Mouse (Mus musculus): ENCODE data around the gene Ntsr1.

Ntsr1 gene

DNA sequence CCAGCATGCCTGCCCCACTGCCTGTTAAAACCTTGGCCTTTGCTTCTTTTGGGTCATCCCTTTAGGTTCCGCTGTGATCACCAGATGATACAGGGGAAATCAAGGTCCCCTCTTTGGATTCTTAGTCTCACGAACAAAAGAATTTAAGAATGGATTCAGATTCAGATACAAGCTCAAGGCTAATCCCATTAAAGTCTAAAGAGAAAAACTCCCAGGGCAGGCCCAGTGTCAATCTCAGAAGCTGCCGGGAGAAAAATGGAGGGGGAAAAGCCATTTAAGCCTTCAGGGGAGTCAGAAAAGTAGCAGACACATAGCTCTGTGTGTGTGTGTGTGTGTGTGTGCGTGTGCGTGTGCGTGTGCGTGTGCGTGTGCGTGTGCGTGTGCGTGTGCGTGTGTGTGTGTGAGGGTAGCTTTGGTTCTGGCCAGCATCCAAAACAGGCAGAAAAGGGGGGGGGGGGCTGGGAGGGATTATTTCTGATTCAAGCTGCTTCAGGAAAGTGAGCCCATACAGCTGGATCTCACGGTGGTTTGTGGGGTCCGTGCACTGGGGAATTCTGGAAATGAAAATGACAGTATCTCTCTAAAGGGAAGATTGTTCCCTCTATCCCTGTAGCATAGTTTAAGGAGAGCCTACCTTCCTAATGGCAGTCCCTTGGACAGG, 8.8 kb downstream of the Ntsr1 start:
- DNase-seq (ENCODE audit: low spot score in 2 of 2): no peak

DNA sequence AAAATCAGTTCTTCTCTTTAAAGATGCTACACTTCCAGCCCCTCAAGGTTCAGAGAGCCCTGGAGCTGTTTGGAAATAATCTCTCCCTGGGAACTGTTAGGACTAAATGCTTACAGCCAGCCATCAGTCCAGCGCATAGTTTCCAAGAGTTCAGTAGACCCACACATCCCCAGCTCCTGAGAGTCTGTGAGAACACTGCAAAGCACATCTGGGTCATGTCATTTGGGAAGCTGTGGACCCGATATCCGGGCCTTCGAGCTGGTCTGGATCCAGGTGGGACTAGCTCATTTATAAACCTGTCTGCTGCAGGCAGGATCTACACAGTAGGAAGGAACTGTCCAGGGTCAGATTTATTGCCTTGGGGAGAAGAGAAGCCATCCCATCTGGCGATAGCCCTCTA, 11.1 kb downstream of the Ntsr1 start:
- DNase-seq (ENCODE audit: low spot score in 2 of 2): no peak

DNA sequence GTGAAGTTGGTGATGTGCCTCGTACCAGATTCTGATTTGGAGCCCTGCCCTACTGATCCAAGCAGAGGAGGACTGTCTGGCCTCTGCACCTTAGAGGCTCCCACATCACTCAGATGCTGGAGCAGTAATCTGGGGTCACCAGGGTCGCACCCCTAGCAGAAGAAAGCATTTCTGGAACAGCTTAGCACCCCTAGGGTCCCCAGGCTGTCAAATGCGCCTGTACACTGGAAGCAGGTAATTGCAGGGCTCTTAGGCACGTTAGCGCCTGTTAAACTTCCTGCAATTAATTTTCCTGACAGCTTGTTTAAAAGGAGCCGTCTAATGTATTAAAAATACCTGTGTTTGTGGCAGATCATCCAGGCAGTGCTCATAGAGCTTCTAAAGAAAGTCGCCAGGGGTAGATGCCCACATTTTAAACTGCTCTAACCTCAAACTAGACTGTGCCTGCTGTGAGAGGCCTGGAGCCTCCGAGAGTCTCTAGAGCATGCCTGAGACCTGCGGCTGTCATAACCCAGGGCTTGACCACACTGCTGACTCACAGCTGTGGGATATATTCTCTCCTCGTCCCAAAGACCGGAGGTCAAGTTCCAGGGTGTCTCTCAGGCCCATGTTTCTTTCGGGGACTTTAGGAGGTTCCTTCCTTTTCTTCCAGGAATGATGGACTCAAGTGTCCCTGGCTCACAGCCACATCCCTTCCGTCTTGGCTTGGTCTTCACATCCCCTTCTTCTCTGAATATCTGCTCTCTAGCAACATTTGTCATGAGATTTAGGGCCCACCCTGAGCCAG, 12.3 kb downstream of the Ntsr1 start:
- no peak for DNase-seq (ENCODE audit: low spot score in 2 of 2)

DNA sequence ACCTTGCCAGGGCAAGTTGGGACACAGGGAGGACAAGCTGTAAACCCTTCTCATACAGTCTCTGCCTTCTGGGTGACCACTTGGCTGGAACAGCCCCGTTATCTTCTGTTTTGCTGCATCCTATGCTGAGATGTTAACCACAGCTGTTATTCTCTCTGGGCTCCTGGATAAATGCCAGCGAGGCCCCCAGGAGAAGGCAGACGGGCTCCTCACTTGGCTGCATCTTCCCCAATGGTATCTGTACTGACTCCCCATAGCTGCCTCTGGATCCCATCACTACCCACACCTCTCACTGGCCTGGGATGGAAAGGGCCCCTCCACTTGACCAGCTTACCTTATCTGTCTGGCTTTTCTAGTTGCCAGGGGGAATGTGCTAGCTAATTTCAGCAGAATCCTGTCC, 13.2 kb downstream of the Ntsr1 start:
- DNase-seq (ENCODE audit: low spot score in 2 of 2): no peak

DNA sequence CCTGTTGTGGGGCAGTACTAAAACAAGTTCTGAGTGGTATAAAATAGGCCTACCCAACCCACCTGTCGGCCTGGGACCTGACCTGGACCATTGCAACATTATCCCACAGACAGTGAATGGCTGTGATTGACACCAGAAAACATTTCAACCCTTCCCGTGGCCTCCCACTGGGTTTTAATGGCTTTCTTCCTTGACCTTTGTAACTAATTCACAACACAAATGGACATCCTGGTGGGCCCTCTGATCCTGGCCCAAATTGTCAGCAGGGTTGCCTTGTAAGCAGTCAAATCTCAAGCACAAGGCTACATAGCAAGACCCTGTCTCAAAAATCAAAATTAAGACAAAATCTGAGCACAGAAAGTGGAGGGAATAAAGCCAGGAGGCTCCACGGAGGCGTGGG, 14.1 kb downstream of the Ntsr1 start:
- no peak for DNase-seq (ENCODE audit: low spot score in 2 of 2)

DNA sequence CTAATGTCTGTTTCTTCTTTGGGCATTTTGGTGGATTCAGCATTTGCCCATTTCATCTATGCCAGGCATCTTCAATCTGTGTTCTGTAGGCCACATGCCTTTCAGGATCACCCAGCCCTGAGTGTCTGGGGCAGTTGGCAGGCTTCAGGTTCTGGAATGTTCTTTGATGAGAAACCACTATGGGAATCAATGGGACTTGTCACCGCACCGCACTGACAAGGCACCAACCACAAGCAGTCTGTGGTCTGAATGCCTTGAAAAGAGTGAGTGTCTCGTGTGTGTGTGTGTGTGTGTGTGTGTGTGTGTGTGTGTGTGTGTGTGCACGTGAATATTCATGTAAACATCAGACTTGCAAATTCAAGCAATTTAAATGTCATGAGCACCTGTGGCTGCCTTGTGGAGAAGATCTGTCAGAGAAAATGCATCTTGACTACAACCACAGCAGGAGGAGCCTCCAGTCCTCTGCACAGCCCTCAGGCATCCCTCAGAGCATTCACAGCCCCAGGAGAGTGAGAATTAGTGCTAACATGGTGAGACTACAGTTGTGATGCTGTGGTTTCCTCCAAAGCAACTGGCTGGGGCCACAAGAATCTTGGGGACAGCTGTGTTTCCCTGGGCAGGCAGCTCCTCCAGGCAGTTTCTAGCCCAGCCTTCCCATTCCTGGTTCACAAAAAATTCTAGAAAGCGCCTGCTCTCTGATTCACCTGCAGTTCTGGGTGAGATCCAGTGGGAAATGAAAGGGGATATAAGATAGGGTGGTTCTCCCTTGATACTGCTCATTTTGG, 21.9 kb downstream of the Ntsr1 start:
- no peak for DNase-seq (ENCODE audit: low spot score in 2 of 2)

DNA sequence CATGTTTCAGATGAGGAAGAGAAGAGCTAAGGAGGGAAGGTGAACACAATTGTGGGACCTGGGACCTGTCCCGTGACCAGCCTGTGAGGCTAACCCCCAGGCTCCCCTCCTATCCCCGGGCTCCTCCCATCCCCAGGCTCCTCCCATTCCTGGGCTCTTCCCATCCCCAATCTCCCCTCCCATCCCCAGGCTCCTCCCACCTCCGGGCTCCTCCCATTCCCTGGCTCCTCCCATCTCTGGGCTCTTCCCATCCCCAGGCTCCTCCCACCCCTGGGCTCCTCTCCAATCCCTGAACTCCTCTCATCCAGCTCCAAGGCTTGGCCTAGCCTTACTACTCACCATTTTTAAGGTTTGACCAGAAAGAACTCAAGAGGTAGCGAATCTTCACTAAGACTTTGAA, 23.0 kb downstream of the Ntsr1 start:
- DNase-seq (ENCODE audit: low spot score in 2 of 2): no peak

DNA sequence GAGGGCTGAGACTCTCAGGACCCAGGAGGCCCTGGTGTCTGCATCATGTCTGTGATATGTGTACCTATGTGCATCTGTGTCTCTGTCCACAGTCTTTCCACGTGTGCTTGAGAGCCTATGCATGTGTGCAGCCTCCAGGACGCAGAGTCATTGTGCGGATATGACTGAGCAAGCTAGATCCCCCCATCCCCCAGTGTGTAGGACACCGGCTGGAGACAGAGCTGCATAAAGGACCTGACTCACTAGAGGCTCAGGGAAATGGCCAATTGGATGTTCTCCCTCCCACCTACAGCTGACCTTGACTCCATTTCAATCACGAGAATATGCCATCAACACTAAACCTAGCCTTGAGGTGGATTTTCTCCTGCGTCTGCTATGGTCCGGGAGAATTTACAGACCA, 27.7 kb downstream of the Ntsr1 start:
- DNase-seq (ENCODE audit: low spot score in 2 of 2): no peak

DNA sequence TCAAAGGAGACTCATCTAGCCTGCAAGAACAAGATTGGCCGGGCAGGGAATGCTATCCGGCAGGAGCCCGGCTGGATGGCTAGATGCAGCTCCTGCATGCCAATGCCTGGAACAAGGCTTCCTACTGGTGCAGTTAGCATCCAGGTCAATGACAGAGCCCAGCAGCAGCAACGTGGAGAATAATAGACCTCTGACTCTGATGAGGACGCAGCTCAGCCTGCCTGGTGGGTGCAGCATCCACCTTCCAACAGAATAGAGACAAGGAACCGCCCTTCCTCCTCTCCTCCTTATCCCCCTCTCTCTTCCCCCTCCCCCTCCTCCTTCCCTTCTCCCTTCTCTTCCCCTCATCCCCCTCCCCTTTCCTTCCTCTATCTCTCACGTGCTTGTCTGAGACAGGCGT, 28.1 kb downstream of the Ntsr1 start:
- DNase-seq (ENCODE audit: low spot score in 2 of 2): no peak

DNA sequence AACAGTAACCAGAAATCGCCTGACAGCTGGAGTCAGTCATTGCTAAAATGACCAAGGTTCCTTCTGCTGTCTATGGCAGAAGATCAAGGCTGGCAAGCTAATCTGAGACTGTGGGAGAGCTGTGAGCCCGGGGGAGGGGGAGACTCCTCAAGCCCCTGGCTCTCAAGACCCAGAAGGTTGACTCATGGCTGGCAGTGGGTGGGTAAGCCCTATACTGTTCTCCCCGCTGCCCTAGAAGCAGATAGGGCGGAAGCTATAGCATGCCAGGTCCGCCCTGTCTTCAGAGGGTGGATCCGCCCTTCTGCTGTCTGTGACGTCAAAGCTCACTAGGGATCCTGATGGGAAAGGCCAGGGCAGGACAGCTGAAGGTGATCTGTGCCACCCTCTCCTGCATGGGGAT, 30.4 kb downstream of the Ntsr1 start:
- no peak for DNase-seq (ENCODE audit: low spot score in 2 of 2)

DNA sequence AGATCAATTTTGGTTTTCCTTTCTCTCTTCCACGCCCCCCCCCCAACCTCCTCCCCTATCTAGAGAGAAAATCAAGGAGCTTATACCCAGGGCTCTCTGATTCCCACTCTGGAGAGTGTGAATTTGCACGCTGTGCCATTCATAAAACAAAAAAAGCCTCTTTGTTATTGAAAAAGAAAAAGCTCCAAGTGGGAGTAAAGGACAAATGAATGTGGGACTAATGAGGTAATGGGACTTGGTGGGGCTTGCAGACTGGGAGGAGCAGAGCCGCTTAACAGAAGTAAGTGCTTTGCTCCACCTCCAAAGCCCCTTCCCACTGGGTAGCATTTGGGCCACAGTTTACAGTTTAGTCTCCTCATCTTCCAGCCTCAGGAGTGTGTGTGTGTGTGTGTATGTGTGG, 30.8 kb downstream of the Ntsr1 start:
- DNase-seq (ENCODE audit: low spot score in 2 of 2): no peak

DNA sequence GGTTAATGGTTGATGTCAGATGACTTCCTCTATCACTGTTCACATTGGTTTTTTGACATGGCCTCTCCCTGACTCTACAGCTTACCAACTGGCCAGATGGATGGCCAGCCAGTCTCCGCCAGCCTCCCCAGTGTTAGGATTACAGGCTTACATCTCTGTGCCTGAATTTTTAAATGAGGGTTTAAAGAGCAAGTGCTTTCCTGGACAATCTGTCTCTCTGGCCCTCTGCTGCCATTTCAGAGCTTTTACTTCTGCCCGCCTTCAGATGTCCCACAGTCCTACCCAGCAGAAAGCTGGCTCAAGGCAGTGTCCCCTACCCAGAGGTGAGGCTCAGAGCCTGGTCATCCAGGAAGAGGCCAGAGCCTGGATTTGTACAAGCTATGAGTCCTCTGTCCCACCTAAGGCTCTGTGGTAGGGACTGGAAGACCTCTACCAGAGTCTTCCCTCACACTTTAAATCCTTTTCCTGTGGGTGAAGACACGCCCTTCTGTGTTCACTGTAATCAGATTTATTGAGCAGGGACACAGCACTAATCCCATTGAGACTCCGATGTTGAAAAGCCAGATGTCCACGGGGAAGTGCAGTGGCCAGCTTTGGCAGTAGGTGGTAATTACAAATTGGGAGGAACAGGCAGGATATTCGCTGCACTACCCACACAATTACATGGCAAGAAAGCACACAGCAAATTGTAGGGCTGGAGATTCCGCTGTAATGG, 32.1 kb downstream of the Ntsr1 start:
- DNase-seq (ENCODE audit: low spot score in 2 of 2): no peak

DNA sequence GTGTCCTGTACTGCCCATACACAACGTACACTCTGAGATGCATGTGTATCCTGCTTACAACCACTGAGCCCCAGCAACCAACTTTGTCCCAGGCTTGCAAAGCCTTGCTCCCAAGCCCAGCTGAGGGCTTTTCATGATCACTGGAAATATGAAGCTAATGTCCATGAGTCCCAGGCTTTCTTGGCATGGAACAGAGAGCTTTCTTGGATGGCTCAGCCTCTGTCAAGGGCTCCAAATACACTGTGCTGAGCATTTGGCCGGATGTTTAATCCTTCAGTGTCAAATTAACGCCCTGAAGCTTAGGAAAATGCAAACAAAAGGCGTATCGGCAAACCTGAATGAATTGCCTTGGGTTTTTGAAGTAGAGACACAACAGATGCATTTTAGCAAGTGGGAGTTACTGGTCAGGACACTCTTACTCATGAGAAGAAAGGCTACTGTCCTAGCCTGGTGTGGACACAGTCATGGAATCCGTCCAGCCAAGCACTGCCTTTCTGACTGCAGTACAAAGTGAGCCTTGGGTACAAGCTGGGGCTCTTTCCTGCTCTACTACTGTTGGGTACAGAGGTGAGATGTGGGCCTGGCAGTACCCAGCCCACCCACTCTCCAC, 32.7 kb downstream of the Ntsr1 start:
- no peak for DNase-seq (ENCODE audit: low spot score in 2 of 2)

DNA sequence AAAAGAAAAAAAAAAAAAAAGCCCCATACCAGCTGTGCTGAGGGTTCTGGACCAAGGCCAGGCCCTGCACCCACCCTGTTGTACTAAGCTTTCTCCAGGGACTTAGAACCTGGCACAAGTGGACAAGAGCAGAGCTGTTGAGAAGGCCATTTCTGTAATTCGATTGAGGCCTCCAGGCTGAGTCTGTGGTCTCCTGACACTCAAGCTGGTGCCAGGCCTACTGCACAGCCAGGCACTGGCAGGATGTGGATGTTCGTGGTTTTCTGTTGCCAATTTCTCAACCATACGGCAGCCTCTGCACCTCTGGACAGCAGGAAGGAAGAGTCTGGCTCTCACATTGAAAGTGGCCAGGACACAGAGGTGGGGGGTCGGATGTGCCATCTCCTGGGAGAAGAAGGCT, 33.5 kb downstream of the Ntsr1 start:
- DNase-seq (ENCODE audit: low spot score in 2 of 2): no peak

DNA sequence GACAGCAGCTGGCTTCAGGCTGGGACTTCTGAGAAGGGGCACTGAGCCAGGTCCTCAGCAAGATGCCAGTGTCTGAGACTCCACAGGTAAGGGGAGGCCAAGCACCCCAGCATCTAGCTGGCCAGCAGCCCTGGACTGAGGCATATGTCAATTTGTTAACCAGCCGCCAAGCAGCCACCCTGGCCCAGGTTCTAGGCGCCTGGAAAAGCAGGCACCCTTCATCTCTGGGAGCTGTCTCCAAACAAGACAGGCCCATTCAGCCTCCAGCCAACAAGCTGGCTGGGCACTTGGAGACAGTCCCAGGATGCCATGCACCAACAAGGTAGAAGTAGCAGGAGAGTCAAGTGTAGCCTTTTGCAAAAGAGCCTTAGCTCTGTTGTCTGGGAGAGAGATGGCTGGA, 43.9 kb downstream of the Ntsr1 start:
- DNase-seq (ENCODE audit: low spot score in 2 of 2): no peak

DNA sequence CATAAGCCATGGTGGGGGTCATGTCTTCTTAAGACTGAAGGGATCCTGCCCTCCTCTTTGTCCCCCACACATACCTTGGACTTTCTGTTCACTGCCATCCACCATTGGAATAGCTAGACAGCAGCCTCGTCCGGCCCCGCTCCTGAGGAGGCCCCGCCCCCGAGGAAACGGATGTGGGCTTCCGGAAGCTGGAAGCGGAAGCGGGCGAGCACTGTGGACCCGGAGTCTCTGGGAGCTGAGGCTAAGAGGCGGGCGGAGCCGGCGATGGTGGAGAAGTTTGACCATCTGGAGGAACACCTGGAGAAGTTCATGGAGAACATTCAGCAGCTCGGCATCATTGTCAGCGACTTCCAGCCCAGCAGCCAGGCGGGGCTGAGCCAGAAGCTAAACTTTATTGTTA, 45.3 kb downstream of the Ntsr1 start:
- DNase-seq (ENCODE audit: low spot score in 2 of 2): no peak

DNA sequence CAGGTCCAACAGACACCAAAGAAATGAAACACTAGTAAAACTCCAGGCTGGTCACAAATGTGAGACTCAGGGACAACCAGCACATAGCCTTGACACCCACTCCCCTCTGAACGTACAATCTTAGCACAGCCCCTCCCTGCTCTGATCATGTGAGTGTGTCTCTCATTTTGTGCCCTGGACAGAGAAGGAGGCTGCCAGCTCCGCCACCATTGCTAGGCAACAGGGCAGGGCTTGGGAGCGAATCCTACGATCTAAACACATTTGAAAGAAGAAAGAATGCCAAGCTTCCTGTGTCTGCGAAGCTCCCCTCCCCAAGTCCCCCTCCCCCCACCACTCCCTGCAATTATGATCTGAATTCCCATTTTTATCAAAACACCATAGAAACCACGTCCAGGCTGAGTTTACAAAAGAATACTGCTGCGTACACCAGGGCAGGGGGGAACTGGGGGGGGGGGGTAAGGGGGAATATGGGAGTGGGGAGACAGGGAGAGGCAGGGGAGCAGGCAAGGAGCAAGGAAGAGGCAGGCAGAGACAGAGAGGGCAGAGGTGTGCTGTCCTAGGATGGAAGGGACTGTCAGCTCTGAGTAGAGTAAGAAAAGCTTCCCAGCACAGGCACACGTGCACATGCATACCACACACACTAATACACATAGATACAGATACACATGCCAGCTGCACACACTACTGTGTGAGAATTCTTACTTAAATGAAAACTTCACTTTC, 47.8 kb downstream of the Ntsr1 start:
- DNase-seq (ENCODE audit: low spot score in 2 of 2): no peak

DNA sequence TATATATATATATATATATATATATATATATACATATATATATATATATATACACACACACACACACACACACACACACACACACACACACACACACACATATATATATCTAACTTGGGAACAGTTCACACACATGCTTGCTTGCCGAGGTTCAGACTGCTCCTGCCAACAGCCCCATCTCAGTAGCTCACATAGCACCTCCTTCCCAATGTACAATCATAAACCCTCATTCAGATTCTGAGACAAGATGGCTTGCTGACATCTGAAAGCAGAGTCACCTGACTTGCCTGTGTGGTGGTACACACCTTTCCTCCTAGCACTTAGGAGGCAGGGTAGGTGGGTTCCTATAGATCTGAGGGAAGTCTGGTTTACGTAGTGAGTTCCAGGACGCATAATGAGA, 52.6 kb downstream of the Ntsr1 start:
- DNase-seq (ENCODE audit: low spot score in 2 of 2): no peak

DNA sequence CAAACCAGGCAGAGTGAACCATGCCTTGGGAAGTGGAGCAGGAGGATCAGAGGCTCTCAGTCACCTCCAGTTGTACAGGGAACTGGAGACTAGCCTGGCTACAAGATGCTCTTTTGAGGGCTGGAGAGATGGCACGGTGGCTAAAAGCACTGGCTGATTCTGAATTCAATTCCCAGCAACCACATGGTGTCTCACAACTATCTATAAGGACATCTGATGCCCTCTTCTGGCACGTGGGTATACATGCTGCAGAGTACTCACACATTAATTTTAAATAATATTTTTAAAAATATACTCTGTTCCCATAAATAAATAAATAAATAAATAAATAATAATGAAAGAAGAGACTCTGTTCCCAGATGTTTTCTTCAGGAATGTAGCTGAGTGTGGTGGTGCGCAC, 55.4 kb downstream of the Ntsr1 start:
- DNase-seq (ENCODE audit: low spot score in 2 of 2): no peak

DNA sequence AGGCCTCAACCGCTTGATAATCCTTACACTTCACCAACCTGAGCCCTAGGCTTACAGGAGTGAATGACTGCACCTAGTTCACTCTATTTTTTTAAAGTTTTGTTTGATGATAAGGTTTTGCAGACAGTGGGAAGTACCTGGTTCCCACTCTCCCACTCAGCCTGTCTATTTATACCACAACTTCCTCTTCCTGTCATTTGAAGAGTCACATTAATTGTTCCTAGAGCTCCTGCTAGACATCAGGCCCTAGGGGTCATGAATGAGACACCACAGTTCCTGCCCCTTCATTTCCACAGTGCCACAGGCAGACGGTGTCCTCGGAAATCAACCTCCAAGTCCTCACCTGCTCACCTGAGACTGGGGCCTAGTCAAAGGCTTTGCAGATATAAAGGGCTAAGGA, 56.7 kb downstream of the Ntsr1 start:
- no peak for DNase-seq (ENCODE audit: low spot score in 2 of 2)

DNA sequence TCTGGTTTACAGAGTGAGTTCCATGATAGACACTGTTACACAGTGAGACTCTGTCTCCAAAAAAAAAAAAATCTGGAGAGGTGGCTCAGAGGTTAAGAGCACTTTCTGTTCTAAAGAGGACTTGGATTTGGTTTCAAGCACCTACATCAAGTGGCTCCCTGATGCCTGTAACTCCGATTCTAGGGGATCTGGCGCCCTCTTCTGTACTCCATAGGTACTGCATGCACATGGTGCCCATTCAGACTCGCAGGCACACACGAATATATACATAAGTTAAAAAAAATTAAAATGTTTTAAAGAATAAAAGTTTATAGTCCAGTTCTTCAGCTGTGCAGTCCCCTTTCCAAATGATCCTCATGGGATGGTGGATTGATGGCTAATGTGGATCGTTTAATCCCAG, 60.5 kb downstream of the Ntsr1 start:
- peak in 1 of 2 experiments; percentile 46 for DNase-seq (ENCODE audit: low spot score in 2 of 2)

Data from spleen, postnatal 10 days (tissue).